Mouse (Mus musculus) forebrain, embryonic 12.5 days (tissue): ENCODE measurements around the gene Miox. TPM values are rescaled to one million over a fixed set of nuclear protein-coding genes. Genes with fewer than 3 reads are reported as not detected.

Experiments used
- ATAC-seq: fragments of 200-750 bp; cut with Nextera tagmentation; 2 replicates; pipeline ENCODE4 v1.8.0; 2017; ENCODE audit warnings: moderate TSS enrichment; ENCODE audit not compliant: low FRiP score
- H3K27ac ChIP-seq: fragments of 300-500 bp; sonication (generic); 2 replicates; pipeline ENCODE4 v1.5.1; 2016; ENCODE audit warnings: mild to moderate bottlenecking
- H3K27me3 ChIP-seq: fragments of 300-500 bp; sonication (generic); 2 replicates; pipeline ENCODE4 v1.6.1; 2016; ENCODE audit warnings: mild to moderate bottlenecking
- H3K36me3 ChIP-seq: fragments of 300-500 bp; sonication (generic); replicated peaks from 2 replicates; pipeline ENCODE4 v1.6.1; 2016; ENCODE audit warnings: mild to moderate bottlenecking
- H3K4me1 ChIP-seq: fragments of 300-500 bp; sonication (generic); 2 replicates; pipeline ENCODE4 v1.6.1; 2016
- H3K4me2 ChIP-seq: fragments of 300-500 bp; sonication (generic); 2 replicates; pipeline ENCODE4 v1.6.1; 2016; ENCODE audit warnings: mild to moderate bottlenecking, moderate library complexity
- H3K4me3 ChIP-seq: fragments of 300-500 bp; sonication (generic); replicated peaks from 2 replicates; pipeline ENCODE4 v1.5.1; 2016; ENCODE audit warnings: mild to moderate bottlenecking
- H3K9ac ChIP-seq: fragments of 300-500 bp; sonication (generic); 2 replicates; pipeline ENCODE4 v1.6.1; 2016; ENCODE audit warnings: mild to moderate bottlenecking
- H3K9me3 ChIP-seq: fragments of 300-500 bp; sonication (generic); 2 replicates; pipeline ENCODE4 v1.6.1; 2016
- WGBS: fragments of 180-500 bp; shearing (Covaris S2); methylation state at CpG from one replicate; pipeline ENCODE4 v1.1.7; 2016; 5-methylcytosine and 5-hydroxymethylcytosine counted together
- polyA plus RNA-seq: library from polyadenylated mRNA; unstranded; fragments of >200 nt; fragmentation: Nextera tagmentation; extraction: Ambion mirVana; gene quantifications from 2 replicates; pipeline ENCODE4 v1.2.1, GENCODE M21; 2016

The Miox gene
- not detected in 2 replicates for polyA plus RNA-seq

DNA sequence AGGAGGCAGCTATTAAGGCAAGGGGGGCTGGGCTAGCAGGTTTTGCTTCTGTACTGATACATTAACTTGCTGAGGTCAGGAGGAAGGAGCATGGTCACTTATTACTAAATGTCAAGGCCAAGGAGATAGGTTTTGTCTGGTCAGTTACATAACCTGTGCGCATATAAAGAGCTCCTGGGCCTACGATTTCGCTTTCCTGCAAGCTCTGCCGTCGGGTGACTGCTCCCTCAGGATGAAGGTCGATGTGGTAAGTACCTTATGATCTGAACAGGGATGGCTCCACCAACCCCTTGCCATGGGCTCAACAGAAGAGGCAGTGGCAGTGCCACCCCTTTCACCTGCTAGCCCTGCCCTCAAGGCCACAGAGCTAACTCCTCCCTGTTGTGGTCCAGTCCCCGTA lies at the start of gene Miox:
Miox (plus strand) TSS at position 128 of the 400 bp plus-strand sequence.
- 90% methylated on average over 7 of the region's 7 CpGs for WGBS
- Histone ChIP-seq H3K9ac (no peak within 1 kb of the TSS), H3K9me3 (no peaks in the 10 kb centered on the region), H3K4me2 (no peak within 1 kb of the TSS), H3K36me3 (no peaks in the 10 kb centered on the region), H3K4me3 (no peak within 1 kb of the TSS), H3K27me3 (no peaks in the 10 kb centered on the region), H3K27ac (no peak within 1 kb of the TSS), H3K4me1 (no peaks in the 10 kb centered on the region)
- no peak for ATAC-seq

- Histone ChIP-seq H3K9me3 (no peaks in the 10 kb centered on the region), H3K4me2 (no peak overlapping the region), H3K4me1 (no peaks in the 10 kb centered on the region), H3K36me3 (peaks cover 94% of the 10 kb centered on the region), H3K9ac (no peak overlapping the region), H3K4me3 (no peak overlapping the region), H3K27ac (no peak overlapping the region), H3K27me3 (no peaks in the 10 kb centered on the region)
- ATAC-seq, result no peak
Observed at GRCm38 (mm10) chr15:89285004-89285403, 49.2 kb upstream of the Miox start.

DNA sequence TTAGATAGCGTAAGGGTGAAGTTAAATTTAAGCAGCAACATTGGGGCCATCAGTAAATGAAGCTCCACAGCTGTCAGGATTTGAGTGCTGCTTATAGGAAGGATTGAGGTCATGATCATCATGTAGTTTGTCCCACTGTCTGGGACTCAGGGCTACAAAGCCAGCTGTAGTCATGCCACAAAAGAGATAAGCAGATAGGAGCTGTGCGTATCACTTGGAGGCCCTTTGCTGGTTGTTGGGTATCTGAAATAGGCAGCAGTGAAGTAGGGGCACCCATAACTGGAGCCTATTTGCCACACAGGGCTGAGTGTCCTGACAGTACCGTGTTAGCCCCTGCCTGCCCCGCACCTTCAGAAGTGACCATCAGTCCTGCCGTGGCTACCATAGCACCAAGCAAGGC lies 48.7 kb upstream of the Miox start:
- no peaks in the 10 kb centered on the region for H3K9me3 ChIP-seq
- no peak overlapping the region for H3K9ac ChIP-seq
- ATAC-seq, result no peak
- 97% methylated on average over 5 of the region's 5 CpGs for WGBS
- H3K4me1 ChIP-seq, result no peaks in the 10 kb centered on the region
- H3K27me3 ChIP-seq, result no peaks in the 10 kb centered on the region
- H3K4me3 ChIP-seq, result no peak overlapping the region
- H3K27ac ChIP-seq, result no peak overlapping the region
- H3K4me2 ChIP-seq, result no peak overlapping the region
- H3K36me3 ChIP-seq, result peaks cover 93% of the 10 kb centered on the region

GRCm38 (mm10) chr15:89286114-89286513 lies 48.1 kb upstream of the Miox start:
- no peak for ATAC-seq
- H3K9ac ChIP-seq, result no peak overlapping the region
- no peak overlapping the region for H3K4me3 ChIP-seq
- no peaks in the 10 kb centered on the region for H3K27me3 ChIP-seq
- no peak overlapping the region for H3K27ac ChIP-seq
- H3K4me2 ChIP-seq, result no peak overlapping the region
- 92% methylated on average over 7 of the region's 7 CpGs for WGBS
- H3K9me3 ChIP-seq, result no peaks in the 10 kb centered on the region
- H3K36me3 ChIP-seq, result peaks cover 93% of the 10 kb centered on the region
- H3K4me1 ChIP-seq, result no peaks in the 10 kb centered on the region

DNA sequence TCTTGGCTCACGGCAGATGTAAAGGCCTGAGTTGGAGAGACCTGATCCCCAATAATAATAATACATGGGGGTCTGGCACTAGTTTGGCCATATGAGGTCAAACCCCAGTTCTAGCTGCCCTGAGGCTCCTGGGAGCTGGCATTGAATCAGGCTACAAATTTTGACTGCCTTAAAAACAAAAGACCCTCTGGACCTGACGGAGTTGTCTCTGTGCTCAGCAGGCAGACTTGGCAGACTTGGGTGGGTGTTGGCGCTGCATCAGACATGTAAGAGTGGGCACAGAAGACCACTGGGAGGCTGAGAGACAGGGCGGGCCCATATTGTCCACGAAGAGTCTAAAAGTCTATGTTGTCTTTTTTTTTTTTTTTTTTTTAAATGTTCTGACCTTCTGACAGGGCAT lies 47.6 kb upstream of the Miox start:
- no peaks in the 10 kb centered on the region for H3K4me1 ChIP-seq
- H3K9me3 ChIP-seq, result no peaks in the 10 kb centered on the region
- ATAC-seq, result no peak
- no peak overlapping the region for H3K27ac ChIP-seq
- H3K4me3 ChIP-seq, result no peak overlapping the region
- no peak overlapping the region for H3K4me2 ChIP-seq
- H3K27me3 ChIP-seq, result no peaks in the 10 kb centered on the region
- H3K36me3 ChIP-seq, result peaks cover 93% of the 10 kb centered on the region
- no peak overlapping the region for H3K9ac ChIP-seq
- WGBS, result 89% methylated on average over 5 of the region's 5 CpGs

GRCm38 (mm10) chr15:89288227-89288767 lies 45.9 kb upstream of the Miox start:
- H3K36me3 ChIP-seq, result peaks cover 93% of the 10 kb centered on the region
- H3K4me2 ChIP-seq, result no peak overlapping the region
- no peak overlapping the region for H3K9ac ChIP-seq
- no peaks in the 10 kb centered on the region for H3K9me3 ChIP-seq
- 93% methylated on average over 23 of the region's 23 CpGs for WGBS
- no peak overlapping the region for H3K4me3 ChIP-seq
- H3K4me1 ChIP-seq, result no peaks in the 10 kb centered on the region
- H3K27ac ChIP-seq, result no peak overlapping the region
- peak; percentile 25; the same call in 1 of the 2 replicates for ATAC-seq
- H3K27me3 ChIP-seq, result no peaks in the 10 kb centered on the region

DNA sequence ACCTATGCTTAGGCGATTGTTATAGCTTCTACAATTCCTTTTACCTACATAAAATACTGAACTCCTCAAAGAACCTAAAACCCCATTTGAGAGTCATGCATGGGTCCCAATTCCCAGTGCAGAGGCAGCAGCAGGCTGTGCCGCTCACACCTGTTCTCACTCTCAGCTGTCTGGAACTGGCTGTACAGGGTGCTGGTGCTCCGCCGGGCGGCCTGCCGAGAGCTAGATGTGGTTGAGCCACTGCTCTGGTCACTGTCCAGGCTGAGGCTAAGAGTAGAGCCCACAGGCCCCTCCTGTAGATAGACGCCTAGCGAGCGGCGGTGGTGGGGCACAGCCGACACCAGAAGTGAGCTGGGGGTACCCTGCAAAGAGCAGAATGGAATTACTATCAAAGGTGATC lies 44.7 kb upstream of the Miox start:
- H3K9ac ChIP-seq, result no peak overlapping the region
- WGBS, result 97% methylated on average over 11 of the region's 11 CpGs
- no peaks in the 10 kb centered on the region for H3K27me3 ChIP-seq
- no peaks in the 10 kb centered on the region for H3K9me3 ChIP-seq
- H3K36me3 ChIP-seq, result peaks cover 93% of the 10 kb centered on the region
- no peak overlapping the region for H3K27ac ChIP-seq
- H3K4me2 ChIP-seq, result no peak overlapping the region
- no peak overlapping the region for H3K4me3 ChIP-seq
- ATAC-seq, result no peak
- H3K4me1 ChIP-seq, result no peaks in the 10 kb centered on the region

- H3K36me3 ChIP-seq, result peaks cover 94% of the 10 kb centered on the region
- no peak for ATAC-seq
Observed at GRCm38 (mm10) chr15:89291521-89291920, 42.7 kb upstream of the Miox start.

DNA sequence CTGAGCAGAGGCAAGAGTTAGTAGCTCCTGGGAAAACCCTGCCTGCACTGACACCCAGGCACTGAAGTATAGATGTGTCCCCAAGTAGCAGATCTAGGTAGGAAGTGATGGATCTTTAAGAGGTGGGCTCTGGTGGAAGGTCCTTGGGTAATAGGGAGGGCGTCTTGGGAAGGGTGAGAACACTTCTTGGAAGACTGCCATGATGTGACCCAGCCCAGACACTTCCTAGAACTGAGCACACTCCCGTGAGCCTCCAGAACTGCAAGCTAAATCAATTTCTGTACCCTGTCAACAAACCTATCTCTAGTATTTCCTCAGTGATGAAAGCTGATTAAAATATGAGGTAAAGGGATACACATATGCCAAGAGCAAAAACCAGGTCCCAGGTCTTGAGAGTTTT lies 41.4 kb upstream of the Miox start:
- Histone ChIP-seq H3K27me3 (no peaks in the 10 kb centered on the region), H3K36me3 (peaks cover 97% of the 10 kb centered on the region), H3K9me3 (no peaks in the 10 kb centered on the region), H3K4me3 (no peak overlapping the region), H3K9ac (no peak overlapping the region), H3K4me2 (no peak overlapping the region), H3K4me1 (no peaks in the 10 kb centered on the region), H3K27ac (no peak overlapping the region)
- 94% methylated on average over 2 of the region's 2 CpGs for WGBS
- ATAC-seq, result no peak

More at GRCm38 (mm10) chr15:89291521-89291920, 42.7 kb upstream of the Miox start:
- Histone ChIP-seq H3K4me1 (no peaks in the 10 kb centered on the region), H3K4me2 (no peak overlapping the region), H3K9ac (no peak overlapping the region), H3K4me3 (no peak overlapping the region), H3K27me3 (no peaks in the 10 kb centered on the region), H3K27ac (no peak overlapping the region), H3K9me3 (no peaks in the 10 kb centered on the region)
- 90% methylated on average over 3 of the region's 3 CpGs for WGBS

GRCm38 (mm10) chr15:89293778-89294177 lies 40.4 kb upstream of the Miox start:
- 95% methylated on average over 10 of the region's 10 CpGs for WGBS
- peaks cover 94% of the 10 kb centered on the region for H3K36me3 ChIP-seq
- H3K4me2 ChIP-seq, result no peak overlapping the region
- ATAC-seq, result no peak
- H3K4me3 ChIP-seq, result no peak overlapping the region
- H3K27ac ChIP-seq, result no peak overlapping the region
- no peaks in the 10 kb centered on the region for H3K4me1 ChIP-seq
- H3K9me3 ChIP-seq, result no peaks in the 10 kb centered on the region
- H3K9ac ChIP-seq, result no peak overlapping the region
- H3K27me3 ChIP-seq, result no peaks in the 10 kb centered on the region

GRCm38 (mm10) chr15:89295580-89296165 lies 38.5 kb upstream of the Miox start:
- Histone ChIP-seq H3K27me3 (no peaks in the 10 kb centered on the region), H3K4me1 (no peaks in the 10 kb centered on the region), H3K4me2 (no peak overlapping the region), H3K9me3 (no peaks in the 10 kb centered on the region), H3K4me3 (no peak overlapping the region), H3K36me3 (peaks cover 93% of the 10 kb centered on the region), H3K27ac (no peak overlapping the region), H3K9ac (no peak overlapping the region)
- 95% methylated on average over 8 of the region's 8 CpGs for WGBS
- no peak for ATAC-seq

GRCm38 (mm10) chr15:89296465-89296864 lies 37.7 kb upstream of the Miox start:
- no peak overlapping the region for H3K4me2 ChIP-seq
- H3K4me3 ChIP-seq, result no peak overlapping the region
- H3K27ac ChIP-seq, result no peak overlapping the region
- no peaks in the 10 kb centered on the region for H3K9me3 ChIP-seq
- H3K9ac ChIP-seq, result no peak overlapping the region
- H3K27me3 ChIP-seq, result no peaks in the 10 kb centered on the region
- 94% methylated on average over 1 of the region's 1 CpGs for WGBS
- peaks cover 93% of the 10 kb centered on the region for H3K36me3 ChIP-seq
- no peak for ATAC-seq
- no peaks in the 10 kb centered on the region for H3K4me1 ChIP-seq

- no peak overlapping the region for H3K9ac ChIP-seq
- H3K4me1 ChIP-seq, result no peaks in the 10 kb centered on the region
- WGBS, result 91% methylated on average over 2 of the region's 2 CpGs
- H3K27ac ChIP-seq, result no peak overlapping the region
- H3K9me3 ChIP-seq, result no peaks in the 10 kb centered on the region
- peaks cover 93% of the 10 kb centered on the region for H3K36me3 ChIP-seq
- no peak overlapping the region for H3K4me3 ChIP-seq
- no peak overlapping the region for H3K4me2 ChIP-seq
- no peak for ATAC-seq
- no peaks in the 10 kb centered on the region for H3K27me3 ChIP-seq
Observed at GRCm38 (mm10) chr15:89297695-89298094, 36.5 kb upstream of the Miox start.
